Mouse (Mus musculus) forebrain, embryonic 11.5 days (tissue): Measurements from ENCODE around the gene Ccer2. TPM values are rescaled to one million over a fixed set of nuclear protein-coding genes. Genes with fewer than 3 reads are reported as not detected.

ENCODE experiments used
- ATAC-seq: fragments of 200-750 bp; cut with Nextera tagmentation; replicated peaks from 2 replicates; pipeline ENCODE4 v1.8.0; 2017; ENCODE audit warnings: moderate TSS enrichment; ENCODE audit not compliant: low FRiP score
- DNase-seq: peaks from one replicate; pipeline ENCODE4 v3.0.0-alpha.2; 2017; ENCODE audit warnings: low spot score
- H3K27ac ChIP-seq: fragments of 300-500 bp; sonication (generic); 2 replicates; pipeline ENCODE4 v1.5.1; 2014; ENCODE audit warnings: low read depth, low read length
- H3K27me3 ChIP-seq: fragments of 300-500 bp; sonication (generic); 2 replicates; pipeline ENCODE4 v1.6.1; 2014; ENCODE audit warnings: mild to moderate bottlenecking, low read length, mixed read lengths; ENCODE audit not compliant: control insufficient read depth, insufficient read depth
- H3K36me3 ChIP-seq: fragments of 300-500 bp; sonication (generic); 2 replicates; pipeline ENCODE4 v1.6.1; 2014; ENCODE audit warnings: mild to moderate bottlenecking, low read length, moderate library complexity, mixed read lengths; ENCODE audit not compliant: control insufficient read depth, insufficient read depth
- H3K4me1 ChIP-seq: fragments of 300-500 bp; sonication (generic); replicated peaks from 2 replicates; pipeline ENCODE4 v1.6.1; 2014; ENCODE audit warnings: low read length, mixed read lengths; ENCODE audit not compliant: control insufficient read depth, insufficient read depth
- H3K4me2 ChIP-seq: fragments of 300-500 bp; sonication (generic); 2 replicates; pipeline ENCODE4 v1.6.1; 2014; ENCODE audit warnings: low read depth, mild to moderate bottlenecking, low read length, moderate library complexity, mixed read lengths; ENCODE audit not compliant: severe bottlenecking
- H3K4me3 ChIP-seq: fragments of 300-500 bp; sonication (generic); 2 replicates; pipeline ENCODE4 v1.5.1; 2014; ENCODE audit warnings: low read depth, low read length
- H3K9ac ChIP-seq: fragments of 300-500 bp; sonication (generic); 2 replicates; pipeline ENCODE4 v1.6.1; 2014; ENCODE audit warnings: low read length
- H3K9me3 ChIP-seq: fragments of 300-500 bp; sonication (generic); 2 replicates; pipeline ENCODE4 v1.6.1; 2016; ENCODE audit warnings: low read length, mixed read lengths; ENCODE audit not compliant: control insufficient read depth
- WGBS: fragments of 180-500 bp; shearing (Covaris S2); extraction: QIAGEN DNeasy Blood & Tissue Kit; methylation state at CpG from one replicate; pipeline ENCODE4 v1.1.7; 2014; 5-methylcytosine and 5-hydroxymethylcytosine counted together
- polyA plus RNA-seq: library from polyadenylated mRNA; unstranded; fragments of >200 nt; fragmentation: Nextera tagmentation; extraction: Ambion mirVana; gene quantifications from 2 replicates; pipeline ENCODE4 v1.2.1, GENCODE M21; 2014

Ccer2 gene
- polyA plus RNA-seq, 1 experiment from 2014 or later, result not detected

- DNase-seq (no peak), ATAC-seq (no peak)
- H3K9ac ChIP-seq, result no peak within 1 kb of the TSS
- H3K4me2 ChIP-seq, result no peak within 1 kb of the TSS
- H3K27ac ChIP-seq, result no peak within 1 kb of the TSS
- H3K36me3 ChIP-seq, result no peaks in the 10 kb centered on the region; the same call in 1 of the 2 replicates
- 72% methylated on average over 5 of the region's 5 CpGs for WGBS
- H3K4me3 ChIP-seq, result no peak within 1 kb of the TSS
- no peaks in the 10 kb centered on the region for H3K27me3 ChIP-seq
- H3K9me3 ChIP-seq, result no peaks in the 10 kb centered on the region
- H3K4me1 ChIP-seq, result no peaks in the 10 kb centered on the region
Measured at GRCm38 (mm10) chr7:28788307-28789195, 32.6 kb downstream of the Ccer2 start, which contains the start of gene Rinl. TSS of gene Rinl (plus strand) at chr7:28788969.

GRCm38 (mm10) chr7:28789235-28789634, 33.3 kb downstream of the Ccer2 start:
- Histone ChIP-seq H3K27ac (no peak overlapping the region), H3K4me2 (no peak overlapping the region), H3K9ac (no peak overlapping the region), H3K4me3 (no peak overlapping the region), H3K9me3 (no peaks in the 10 kb centered on the region), H3K36me3 (no peaks in the 10 kb centered on the region; the same call in 1 of the 2 replicates), H3K27me3 (no peaks in the 10 kb centered on the region), H3K4me1 (no peaks in the 10 kb centered on the region)
- DNase-seq (no peak), ATAC-seq (no peak)
- WGBS, result 83% methylated on average over 3 of the region's 3 CpGs

- Histone ChIP-seq H3K36me3 (no peaks in the 10 kb centered on the region; the same call in 1 of the 2 replicates), H3K4me3 (no peak overlapping the region), H3K27me3 (no peaks in the 10 kb centered on the region), H3K9me3 (no peaks in the 10 kb centered on the region), H3K27ac (no peak overlapping the region), H3K4me2 (no peak overlapping the region), H3K4me1 (no peaks in the 10 kb centered on the region), H3K9ac (no peak overlapping the region)
- DNase-seq (no peak), ATAC-seq (no peak)
- WGBS, result 49% methylated on average over 8 of the region's 8 CpGs
Measured at GRCm38 (mm10) chr7:28790066-28790806, 34.3 kb downstream of the Ccer2 start.

DNA sequence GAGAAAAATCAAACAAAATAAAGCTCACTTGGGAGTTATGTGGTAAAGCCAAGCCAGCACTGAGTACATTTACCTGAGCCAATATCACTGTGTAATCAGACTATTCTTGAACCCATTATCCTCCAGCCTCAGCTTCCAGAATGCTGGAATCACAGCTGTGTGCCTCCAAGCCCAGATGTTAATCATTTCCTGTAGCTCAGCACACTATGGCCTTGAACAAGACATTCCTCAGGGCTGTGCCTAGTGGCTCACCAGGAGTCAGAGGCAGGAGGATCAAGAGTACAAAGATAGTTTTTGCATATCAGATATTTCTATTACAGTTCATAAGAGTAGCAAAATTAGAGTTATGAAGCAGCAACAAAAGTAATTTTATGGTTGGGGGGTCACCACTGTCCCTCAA, 35.7 kb downstream of the Ccer2 start:
- Histone ChIP-seq H3K4me1 (no peaks in the 10 kb centered on the region), H3K27me3 (no peaks in the 10 kb centered on the region), H3K4me3 (no peak overlapping the region), H3K9ac (no peak overlapping the region), H3K36me3 (no peaks in the 10 kb centered on the region), H3K9me3 (no peaks in the 10 kb centered on the region), H3K27ac (no peak overlapping the region), H3K4me2 (no peak overlapping the region)
- no peak for ATAC-seq
- DNase-seq, result no peak

DNA sequence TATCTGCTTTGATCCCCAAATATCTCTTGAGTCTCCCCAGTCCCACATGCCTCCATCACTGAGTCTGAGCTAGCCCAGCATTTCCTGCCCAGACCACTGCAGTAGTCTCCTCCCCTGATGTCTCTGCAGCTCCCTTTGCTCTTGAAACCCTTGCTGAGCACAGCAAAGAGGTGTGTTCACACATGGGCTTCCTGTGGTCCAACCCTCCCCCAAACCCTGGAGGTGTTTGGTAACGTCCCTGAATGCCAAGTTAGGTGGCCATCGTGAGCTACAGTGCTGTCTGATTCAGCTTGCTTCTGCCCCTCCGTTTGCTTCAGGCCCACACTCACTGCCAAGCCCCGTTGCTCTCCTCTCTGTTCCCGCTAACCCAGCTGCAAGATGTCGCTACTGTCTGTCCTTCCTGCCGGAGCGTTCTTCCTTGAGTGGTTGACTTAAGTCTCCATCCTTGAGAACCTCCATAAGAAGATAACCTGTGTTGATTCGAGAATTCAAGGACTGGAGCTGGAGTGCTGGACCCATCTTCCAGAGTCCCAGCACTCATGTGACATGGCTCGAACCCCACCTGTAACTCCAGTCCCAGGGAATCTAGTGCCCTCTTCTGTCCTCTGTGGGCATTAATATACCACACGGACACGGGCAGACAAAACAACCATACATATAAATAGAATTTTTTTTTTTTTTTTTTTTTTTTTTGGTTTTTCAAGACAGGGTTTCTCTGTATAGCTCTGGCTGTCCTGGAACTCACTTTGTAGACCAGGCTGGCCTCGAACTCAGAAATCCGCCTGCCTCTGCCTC, 36.6 kb downstream of the Ccer2 start:
- no peaks in the 10 kb centered on the region for H3K4me1 ChIP-seq
- no peaks in the 10 kb centered on the region for H3K36me3 ChIP-seq
- WGBS, result 80% methylated on average over 13 of the region's 14 CpGs
- no peak overlapping the region for H3K9ac ChIP-seq
- H3K9me3 ChIP-seq, result no peaks in the 10 kb centered on the region
- H3K4me3 ChIP-seq, result no peak overlapping the region
- DNase-seq (no peak), ATAC-seq (no peak)
- no peak overlapping the region for H3K4me2 ChIP-seq
- no peaks in the 10 kb centered on the region for H3K27me3 ChIP-seq
- no peak overlapping the region for H3K27ac ChIP-seq

DNA sequence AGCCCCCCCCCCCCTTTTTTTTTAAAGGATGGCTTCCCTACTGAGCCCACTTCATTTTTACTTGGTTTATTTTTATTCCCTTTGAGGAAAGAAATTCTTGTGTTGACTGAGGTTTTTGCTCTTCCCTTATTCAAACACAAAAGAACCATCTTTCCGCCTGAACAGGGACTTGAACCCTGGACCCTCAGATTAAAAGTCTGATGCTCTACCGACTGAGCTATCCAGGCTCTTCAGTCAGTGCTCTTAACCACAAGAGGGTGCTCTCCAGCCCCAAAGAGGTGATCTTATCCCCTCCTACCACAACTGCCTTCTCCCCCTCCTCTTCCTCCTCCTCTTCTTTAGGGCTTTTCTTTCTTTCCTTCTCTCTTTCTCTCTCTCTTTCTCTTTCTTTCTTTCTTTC, 37.9 kb downstream of the Ccer2 start:
- no peak overlapping the region for H3K9ac ChIP-seq
- no peaks in the 10 kb centered on the region for H3K36me3 ChIP-seq
- H3K27me3 ChIP-seq, result no peaks in the 10 kb centered on the region
- no peaks in the 10 kb centered on the region for H3K4me1 ChIP-seq
- H3K4me2 ChIP-seq, result no peak overlapping the region
- H3K9me3 ChIP-seq, result no peaks in the 10 kb centered on the region
- H3K27ac ChIP-seq, result no peak overlapping the region
- H3K4me3 ChIP-seq, result no peak overlapping the region
- DNase-seq (no peak), ATAC-seq (no peak)
- WGBS, result 44% methylated on average over 2 of the region's 2 CpGs

GRCm38 (mm10) chr7:28794496-28794895, 38.5 kb downstream of the Ccer2 start:
- ATAC-seq, result no peak
- no peak overlapping the region for H3K4me2 ChIP-seq
- H3K4me1 ChIP-seq, result no peaks in the 10 kb centered on the region
- H3K36me3 ChIP-seq, result no peaks in the 10 kb centered on the region
- H3K27me3 ChIP-seq, result no peaks in the 10 kb centered on the region
- no peak overlapping the region for H3K9ac ChIP-seq
- H3K27ac ChIP-seq, result no peak overlapping the region
- 82% methylated on average over 3 of the region's 3 CpGs for WGBS
- no peaks in the 10 kb centered on the region for H3K9me3 ChIP-seq
- no peak for DNase-seq
- no peak overlapping the region for H3K4me3 ChIP-seq

DNA sequence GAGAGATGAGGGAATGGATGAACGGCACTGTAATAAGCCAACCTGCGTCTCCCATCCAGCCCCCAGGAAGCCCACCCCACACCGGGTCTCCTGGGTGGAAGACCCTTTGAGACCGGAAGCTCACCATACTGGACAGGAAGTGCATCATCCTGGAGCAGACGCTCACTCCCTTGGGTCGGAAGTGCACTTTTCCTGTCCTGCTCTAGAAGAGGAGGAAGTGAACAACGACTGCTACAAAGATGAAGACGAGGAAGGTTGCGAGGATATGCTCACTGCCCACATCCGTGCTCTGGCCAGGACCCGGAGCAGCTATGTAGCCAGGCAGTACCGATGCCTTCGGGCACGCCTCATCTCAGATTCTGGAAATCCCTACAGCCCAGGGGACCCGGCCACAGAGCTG, 39.9 kb downstream of the Ccer2 start:
- H3K36me3 ChIP-seq, result no peaks in the 10 kb centered on the region
- no peaks in the 10 kb centered on the region for H3K4me1 ChIP-seq
- no peaks in the 10 kb centered on the region for H3K27me3 ChIP-seq
- no peaks in the 10 kb centered on the region for H3K9me3 ChIP-seq
- ATAC-seq (no peak), DNase-seq (no peak)
- H3K4me2 ChIP-seq, result no peak overlapping the region
- H3K4me3 ChIP-seq, result no peak overlapping the region
- no peak overlapping the region for H3K27ac ChIP-seq
- WGBS, result 77% methylated on average over 15 of the region's 15 CpGs
- no peak overlapping the region for H3K9ac ChIP-seq
